Mouse (Mus musculus): ENCODE data around the gene Sirt4.

Sirt4 gene

GRCm38 (mm10) chr5:115434853-115435754, 49.4 kb downstream of the Sirt4 start:
- no peak for DNase-seq (ENCODE audit: low read depth, low spot score)

- DNase-seq (ENCODE audit: low read depth, low spot score): no peak
These were observed 50.2 kb downstream of the Sirt4 start for GRCm38 (mm10) chr5:115434280-115434852.

- no peak for DNase-seq (ENCODE audit: low read depth, low spot score)
These were observed 51.3 kb downstream of the Sirt4 start for GRCm38 (mm10) chr5:115433191-115433590.

GRCm38 (mm10) chr5:115432395-115432794, 52.1 kb downstream of the Sirt4 start:
- DNase-seq (ENCODE audit: low read depth, low spot score): no peak

GRCm38 (mm10) chr5:115431898-115432259, 52.6 kb downstream of the Sirt4 start:
- no peak for DNase-seq (ENCODE audit: low read depth, low spot score)

GRCm38 (mm10) chr5:115431061-115431897, 53.2 kb downstream of the Sirt4 start:
- no peak for DNase-seq (ENCODE audit: low read depth, low spot score)

GRCm38 (mm10) chr5:115430187-115430960, 54.2 kb downstream of the Sirt4 start:
- DNase-seq (ENCODE audit: low read depth, low spot score): no peak

GRCm38 (mm10) chr5:115429359-115430186, 55.0 kb downstream of the Sirt4 start, which contains the start of gene Msi1:
TSS of gene Msi1 (plus strand) at chr5:115429599.
- no peak for DNase-seq (ENCODE audit: low read depth, low spot score)

- DNase-seq (ENCODE audit: low read depth, low spot score): no peak
These were observed 55.6 kb downstream of the Sirt4 start for GRCm38 (mm10) chr5:115428831-115429358.
